Mouse (Mus musculus): ENCODE measurements around the gene Cxadr. TPM values are rescaled to one million over a fixed set of nuclear protein-coding genes. Genes with fewer than 3 reads are reported as not detected.

The Cxadr gene
- polyA plus RNA-seq (2015; fragmentation: Nextera tagmentation; extraction: Ambion mirVana) = 3.2 and 4.5 TPM in 2 replicates

GRCm38 (mm10) chr16:78301183-78301830 is at the start of gene Cxadr:
TSS of gene Cxadr (plus strand) at chr16:78301489.

GRCm38 (mm10) chr16:78376745-78377570 is 75.7 kb downstream of the Cxadr start, which contains the start of gene Btg3:
TSS of gene Btg3 (minus strand) at chr16:78377192.

Other genes starting within 250 kb of the Cxadr start
- gene Btg3, start 75.7 kb downstream of the Cxadr start, polyA plus RNA-seq (2015; fragmentation: Nextera tagmentation; extraction: Ambion mirVana) = 29.8 and 32.5 TPM in 2 replicates

Data from spleen, postnatal 0 days (tissue).